Mouse (Mus musculus) cortical plate, adult 2 months (tissue): ENCODE measurements at regions not wholly inside any gene's neighbourhood (a gene's known extent, or its start where the extent isn't known, plus 50 kb on each side); places are given as distances from the start of the nearest gene placed in this dataset.

Experiments used
- CTCF ChIP-seq: fragments of 200-500 bp; IDR thresholded peaks from 2 replicates; pipeline ENCODE4 v1.5.1; 2011; ENCODE audit warnings: mild to moderate bottlenecking, control low read depth, low read length; ENCODE audit not compliant: insufficient read depth; ENCODE audit errors: extremely low read depth
- POLR2A ChIP-seq: fragments of 200-500 bp; IDR thresholded peaks from 2 replicates; pipeline ENCODE4 v1.6.1; 2011; ENCODE audit warnings: mild to moderate bottlenecking, low read length, control low read depth; ENCODE audit not compliant: insufficient read depth; ENCODE audit errors: extremely low read depth

DNA sequence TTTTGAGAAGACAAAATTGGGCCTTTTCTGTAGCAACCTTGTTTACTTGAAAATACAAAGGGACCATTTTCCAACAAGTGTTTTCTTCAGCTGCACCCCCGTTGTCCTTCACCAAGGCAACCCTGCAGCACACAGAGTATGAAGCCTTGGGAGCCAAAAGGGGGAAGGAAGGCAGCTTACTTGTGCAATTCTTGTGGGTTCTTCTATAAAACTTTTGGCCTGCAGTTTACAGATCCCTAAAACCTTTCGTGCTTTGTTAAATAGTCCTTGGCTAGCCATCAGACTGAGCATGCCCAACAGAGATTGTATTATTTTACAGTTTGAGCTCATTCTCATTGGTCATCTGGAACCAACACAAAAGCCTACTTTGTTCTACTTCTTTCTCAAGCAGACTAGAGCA is 140.6 kb upstream of the H2al1a start:
- no peak for TF ChIP-seq CTCF
- TF ChIP-seq POLR2A: no peak
